Mouse (Mus musculus): Measurements from ENCODE around the gene Mindy1.
A peak's percentile ranks its signal among the peaks of the same experiment; 100 is the strongest.

- TF ChIP-seq EP300 (IDR thresholded peaks at IDR 0.05; ENCODE audit: low read depth): no peak
- peak; percentile 50 for TF ChIP-seq CTCF (IDR thresholded peaks at IDR 0.05; ENCODE audit: low read depth)
Measured at GRCm38 (mm10) chr3:95282865-95283588, 1.9 kb downstream of the Mindy1 start.

Data from liver, postnatal 0 days (tissue).